In the genomic region with DNA sequence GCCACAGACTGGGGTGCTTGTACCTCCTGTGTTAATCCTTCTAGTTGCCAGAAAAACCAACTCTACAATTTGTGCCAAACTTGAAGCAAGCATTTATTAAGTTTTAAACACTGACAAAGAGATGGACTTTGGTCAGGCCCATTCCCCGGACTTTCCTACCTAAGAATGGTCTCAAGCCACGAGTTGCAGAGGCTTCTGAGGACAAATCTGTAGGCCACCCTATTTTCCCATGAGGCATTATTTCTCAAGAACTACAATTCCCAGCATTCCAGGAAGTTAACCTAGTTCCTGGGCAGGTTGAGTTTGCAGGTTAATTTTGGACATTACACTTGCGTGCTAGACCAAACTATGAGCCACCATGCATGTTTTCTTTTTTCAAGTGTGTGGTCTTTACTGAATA, we compare ENCODE assay signal across 10 mouse cellular contexts.
A peak's percentile ranks its signal among the peaks of the same experiment; 100 is the strongest.
DNase-seq lines count a peak whose midpoint lies in the region; ATAC-seq and TF ChIP-seq lines count a peak whose summit lies in the region.
"Had no signal": no experiment of that assay in that cellular context is flagged by ENCODE, and none has a peak within 500 bp of the region (broad histone marks: within the 10 kb centered on the region; RNA-seq: fewer than 3 reads in every experiment).

No protein-coding gene starts in this region.

- 72% methylated on average over 3 of the region's 3 CpGs for WGBS in heart, embryonic 10.5 days
- WGBS in lung, embryonic 14.5 days: 70% methylated on average over 3 of the region's 3 CpGs
- WGBS in kidney, postnatal 0 days: 67% methylated on average over 3 of the region's 3 CpGs

- no peak overlapping the region for H3K4me3 ChIP-seq in heart, embryonic 10.5 days
- no peak overlapping the region for H3K4me3 ChIP-seq in lung, embryonic 14.5 days (ENCODE audit: low read depth, low read length)
- H3K4me3 ChIP-seq in kidney, postnatal 0 days (replicated peaks; ENCODE audit: low read depth, low read length): no peak overlapping the region

- no peak overlapping the region for H3K9ac ChIP-seq in lung, embryonic 14.5 days
- H3K9ac ChIP-seq in kidney, postnatal 0 days (ENCODE audit: low read depth, low read length): no peak overlapping the region

- H3K4me2 ChIP-seq in lung, embryonic 14.5 days: no peak overlapping the region
- H3K4me2 ChIP-seq in kidney, postnatal 0 days (ENCODE audit: low read length): no peak overlapping the region

- no peaks in the 10 kb centered on the region for H3K27me3 ChIP-seq in heart, embryonic 10.5 days (ENCODE audit: insufficient read depth, poor library complexity, severe bottlenecking)
- no peaks in the 10 kb centered on the region for H3K27me3 ChIP-seq in lung, embryonic 14.5 days (ENCODE audit: insufficient read depth, low read length)
- H3K27me3 ChIP-seq in kidney, postnatal 0 days (ENCODE audit: insufficient read depth, low read length): no peaks in the 10 kb centered on the region
- H3K27me3 ChIP-seq: midbrain, embryonic 13.5 days had no signal

- ATAC-seq in lung, embryonic 14.5 days (ENCODE audit: insufficient read depth): no peak
- no peak for ATAC-seq in kidney, postnatal 0 days (replicated peaks; ENCODE audit: low FRiP score, low read depth)
- no peak for ATAC-seq in erythroblast, adult 5-6 weeks (replicated peaks; ENCODE audit: low FRiP score, poor library complexity, severe bottlenecking)

- TF ChIP-seq CTCF in lung, embryonic 14.5 days (IDR thresholded peaks at IDR 0.05; ENCODE audit: low read depth): no peak
- TF ChIP-seq CTCF in kidney, postnatal 0 days (IDR thresholded peaks at IDR 0.05; ENCODE audit: low read depth): no peak

- no peak for DNase-seq in heart, embryonic 10.5 days (ENCODE audit: low spot score)
- no peak for DNase-seq in heart, adult 18-20 months
- DNase-seq in lung, embryonic 14.5 days: no peak
- no peak for DNase-seq in lung, postnatal 25 days (ENCODE audit: low spot score)
- no peak for DNase-seq in kidney, postnatal 0 days (ENCODE audit: low spot score)
- DNase-seq in adrenal gland, postnatal 36 days: no peak
- DNase-seq in embryo, embryonic 10 days (ENCODE audit: low spot score): no peak
- DNase-seq: gastrocnemius, postnatal 10 days had no signal

- peak overlapping the region; percentile 79; the same call in 1 of the 2 replicates for H3K27ac ChIP-seq in heart, embryonic 10.5 days
- peak overlapping the region; percentile 69; the same call in 1 of the 2 replicates for H3K27ac ChIP-seq in lung, embryonic 14.5 days (ENCODE audit: low read depth)
- peak overlapping the region; percentile 67 for H3K27ac ChIP-seq in kidney, postnatal 0 days
- H3K27ac ChIP-seq: midbrain, embryonic 13.5 days had no signal

- H3K4me1 ChIP-seq in heart, embryonic 10.5 days: peaks cover 49% of the 10 kb centered on the region
- peaks cover 17% of the 10 kb centered on the region for H3K4me1 ChIP-seq in lung, embryonic 14.5 days (ENCODE audit: insufficient read depth)
- H3K4me1 ChIP-seq in kidney, postnatal 0 days (replicated peaks; ENCODE audit: insufficient read depth, low read length): peaks cover 24% of the 10 kb centered on the region; the same call in 1 of the 2 replicates

- peaks cover 31% of the 10 kb centered on the region for H3K36me3 ChIP-seq in heart, embryonic 10.5 days
- H3K36me3 ChIP-seq in lung, embryonic 14.5 days (ENCODE audit: insufficient read depth): 0 out of 2 replicates have a peak, but pooled peaks cover 7% of the 10 kb centered on the region
- no peaks in the 10 kb centered on the region for H3K36me3 ChIP-seq in kidney, postnatal 0 days (ENCODE audit: insufficient read depth, low read length)
- H3K36me3 ChIP-seq: midbrain, embryonic 13.5 days had no signal

- H3K9me3 ChIP-seq in heart, embryonic 10.5 days: no peaks in the 10 kb centered on the region
- no peaks in the 10 kb centered on the region for H3K9me3 ChIP-seq in lung, embryonic 14.5 days (ENCODE audit: low read depth, low read length)
- H3K9me3 ChIP-seq in kidney, postnatal 0 days (replicated peaks; ENCODE audit: low read length): no peaks in the 10 kb centered on the region
- H3K9me3 ChIP-seq: midbrain, embryonic 13.5 days had no signal
